Mouse (Mus musculus) Patski (cell line): ENCODE data around the gene Slc37a4. TPM values are rescaled to one million over a fixed set of nuclear protein-coding genes. Genes with fewer than 3 reads are reported as not detected.
"Not testable (repeated sequence)": the region's sequence is repeated elsewhere in the genome, so short reads cannot be mapped to it uniquely, and the experiment has no call there.

Experiments
- ATAC-seq: fragments of 100-300 bp; one replicate; pipeline ENCODE4 v1.8.0; 2021
- CTCF ChIA-PET: fragments of 350-600 bp; sonication (Branson Sonifier 250); formaldehyde crosslinking; loops from one replicate; lab custom pipeline; 2022; ENCODE audit warnings: inconsistent platforms; lab: Charles Lee
- POLR2A ChIA-PET: fragments of 350-600 bp; sonication (Branson Sonifier 250); formaldehyde crosslinking; loops from one replicate; lab custom pipeline; 2022; ENCODE audit warnings: antibody characterized with exemption, inconsistent platforms; lab: Charles Lee
- DNase-seq: peaks from one replicate; pipeline ENCODE4 v3.0.0-alpha.2; 2011; ENCODE audit warnings: low read depth, low spot score
- H3K27me3 ChIP-seq: fragments of 371-371 bp; one replicate; pipeline ENCODE4 v1.5.1; 2021
- CTCF ChIP-seq: fragments of 100-300 bp; IDR thresholded peaks from one replicate; pipeline ENCODE4 v1.5.1; 2021
- in situ Hi-C: fragments of 300-500 bp; cut with MboI; formaldehyde crosslinking; loops from 3 replicates; pipeline ENCODE4 v1.11.1; 2018; ENCODE audit warnings: low pct_unique_long_range_greater_than_20kb, mixed read lengths
- polyA plus RNA-seq: library from polyadenylated mRNA; unstranded; gene quantifications from one replicate; pipeline ENCODE4 v1.2.3, GENCODE M21; 2021

Gene Slc37a4
- polyA plus RNA-seq, 1 experiment from 2014 or later, result 28.7 TPM

- CTCF ChIA-PET, result interaction anchor here (1.0 to 1.5 kb wide), 6 partner anchors 9 to 24 kb away, joined by 3 to 9 read pairs (median 3); partner anchors contain the start of gene Hyou1
- TF ChIP-seq CTCF, result peak; percentile 83
- POLR2A ChIA-PET, result no interaction called here
- in situ Hi-C loops, result no loop called here
- DNase-seq, result no peak
- no peaks in the 10 kb centered on the region for H3K27me3 ChIP-seq
- no peak for ATAC-seq
Observed at GRCm38 (mm10) chr9:44364480-44364879, 32.2 kb upstream of the Slc37a4 start.

DNA sequence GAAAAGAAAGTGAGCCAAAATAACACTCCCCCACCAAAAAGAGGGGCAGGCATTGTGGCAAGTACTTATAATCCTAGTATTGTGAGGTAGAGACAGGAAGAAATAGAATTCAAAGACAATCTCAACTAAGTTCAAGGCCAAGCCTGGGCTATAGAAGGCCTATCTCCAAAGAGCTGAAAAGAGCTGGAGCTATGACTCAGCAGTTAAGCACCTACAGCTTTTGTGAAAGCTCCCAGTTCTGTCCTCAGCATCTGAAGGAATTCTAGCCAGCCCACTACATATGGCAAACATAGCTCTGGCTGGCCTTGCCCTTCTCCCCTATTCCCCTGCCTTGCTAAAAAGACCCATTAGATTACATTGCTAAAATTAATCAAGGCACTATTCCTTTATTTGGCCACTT, 23.3 kb upstream of the Slc37a4 start:
- in situ Hi-C loops, result no loop called here
- H3K27me3 ChIP-seq, result no peaks in the 10 kb centered on the region
- DNase-seq (no peak), ATAC-seq (no peak)
- POLR2A ChIA-PET, result no interaction called here
- CTCF ChIA-PET, result interaction anchor here (1.3 kb wide), 1 partner anchor 9 kb away, joined by 9 read pairs; no protein-coding TSS in a partner anchor
- TF ChIP-seq CTCF, result no peak

DNA sequence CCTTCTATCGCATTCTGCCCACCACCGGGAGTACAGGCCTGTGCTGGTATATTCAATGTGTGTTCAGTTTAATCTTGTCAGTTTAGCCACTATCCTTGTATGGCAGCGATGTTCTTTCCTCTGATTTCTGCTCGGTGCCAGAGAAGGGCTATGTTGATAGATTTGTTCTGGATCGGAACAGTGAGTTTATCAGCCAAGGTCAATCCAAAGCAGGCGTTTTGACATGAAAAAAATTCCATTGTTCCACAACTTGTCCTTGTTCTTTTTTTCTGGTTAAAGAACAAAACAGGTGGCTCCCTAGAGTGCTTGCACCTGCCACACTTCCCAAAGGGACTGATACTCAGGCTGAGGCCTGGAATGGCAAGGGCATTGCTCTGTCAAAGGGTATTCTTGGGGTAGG, 20.5 kb upstream of the Slc37a4 start:
- ChIA-PET POLR2A (no interaction called here), CTCF (interaction anchor here (1.1 to 2.9 kb wide), 2 partner anchors 12 to 14 kb away, joined by 3 to 9 read pairs; partner anchors contain the start of gene Vps11)
- no peak for TF ChIP-seq CTCF
- DNase-seq, result no peak
- in situ Hi-C loops, result no loop called here
- H3K27me3 ChIP-seq, result no peaks in the 10 kb centered on the region
- ATAC-seq, result no peak

DNA sequence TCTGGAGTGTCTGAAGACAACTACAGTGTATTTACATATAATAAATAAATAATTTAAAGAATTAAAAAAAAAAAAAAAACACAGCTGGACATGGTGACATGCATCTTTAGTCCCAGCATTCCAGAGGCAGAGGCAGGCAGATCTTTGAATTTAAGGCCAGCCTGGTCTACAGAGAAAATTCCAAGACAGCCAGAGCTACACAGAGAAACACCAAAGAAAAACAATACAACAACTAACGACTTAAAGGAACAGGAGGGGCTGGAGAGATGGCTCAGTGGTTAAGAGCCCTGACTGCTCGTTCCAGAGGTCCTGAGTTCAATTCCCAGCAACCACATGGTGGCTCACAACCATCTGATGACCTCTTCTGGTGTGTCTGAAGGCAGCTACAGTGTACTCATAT, 19.3 kb upstream of the Slc37a4 start:
- in situ Hi-C loops, H3K27me3 ChIP-seq, ATAC-seq, DNase-seq, POLR2A ChIA-PET: not testable (repeated sequence)
- CTCF ChIA-PET, result interaction anchor here (2.9 kb wide), 1 partner anchor 15 kb away, joined by 9 read pairs; the partner anchor contains the start of gene Vps11

DNA sequence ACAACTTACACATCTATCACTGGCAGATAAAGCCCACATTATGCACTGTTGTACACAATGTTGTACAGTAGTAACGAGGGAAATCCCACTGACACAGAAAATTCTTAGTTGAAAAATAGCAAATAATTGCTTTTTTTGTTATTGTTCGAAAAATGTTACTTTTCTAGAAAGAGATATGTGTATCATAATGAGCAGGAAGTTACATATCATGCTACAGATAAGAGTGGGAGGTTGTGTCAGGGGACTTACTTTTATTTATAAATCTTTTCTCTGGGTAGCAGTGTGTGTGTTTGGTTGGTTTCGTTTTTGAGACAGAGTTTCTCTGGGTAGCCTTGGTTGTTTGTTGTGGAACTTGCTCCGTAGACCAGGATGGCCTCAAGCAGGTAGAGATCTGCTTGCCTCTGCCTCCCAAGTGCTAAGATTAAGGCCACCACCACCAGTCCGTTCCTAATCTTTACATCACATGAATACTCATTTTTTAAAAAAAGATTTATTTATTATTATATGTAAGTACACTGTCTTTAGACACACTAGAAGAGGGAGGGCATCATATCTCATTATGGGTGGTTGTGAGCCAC, 18.4 kb upstream of the Slc37a4 start:
- ChIA-PET POLR2A (interaction anchor here (0.7 to 0.8 kb wide), 3 partner anchors 17 to 57 kb away, joined by 3 read pairs; partner anchors contain the start of gene Vps11), CTCF (interaction anchor here (1.2 to 2.9 kb wide), 2 partner anchors 14 to 16 kb away, joined by 3 to 9 read pairs; partner anchors contain the start of gene Vps11)
- no peaks in the 10 kb centered on the region for H3K27me3 ChIP-seq
- no peak for ATAC-seq
- in situ Hi-C loops, result no loop called here
- no peak for DNase-seq
- no peak for TF ChIP-seq CTCF

- in situ Hi-C loops, result no loop called here
- no peak for TF ChIP-seq CTCF
- ChIA-PET CTCF (interaction anchor here (1.2 to 2.0 kb wide), 3 partner anchors 9 to 17 kb away, joined by 3 to 6 read pairs (median 6); partner anchors contain the start of gene Vps11), POLR2A (interaction anchor here (0.7 to 1.9 kb wide), 6 partner anchors 10 to 58 kb away, joined by 3 to 7 read pairs (median 4); partner anchors contain the start of genes H2afx and Vps11)
- ATAC-seq (peak; percentile 93), DNase-seq (peak; percentile 77)
- H3K27me3 ChIP-seq, result no peaks in the 10 kb centered on the region
Observed at GRCm38 (mm10) chr9:44379054-44379834, 17.4 kb upstream of the Slc37a4 start, which contains the start of gene Hyou1. Gene Hyou1, plus strand, starts transcription at chr9:44379490.

GRCm38 (mm10) chr9:44379862-44380261, 16.8 kb upstream of the Slc37a4 start:
- H3K27me3 ChIP-seq, result no peaks in the 10 kb centered on the region
- in situ Hi-C loops, result no loop called here
- DNase-seq, result no peak
- TF ChIP-seq CTCF, result no peak
- CTCF ChIA-PET, result interaction anchor here (1.2 to 2.0 kb wide), 3 partner anchors 9 to 18 kb away, joined by 3 to 6 read pairs (median 6); partner anchors contain the start of gene Vps11
- POLR2A ChIA-PET, result interaction anchor here (1.3 to 1.9 kb wide), 3 partner anchors 9 to 45 kb away, joined by 5 to 7 read pairs (median 7); partner anchors contain the start of genes H2afx and Vps11
- peak; percentile 1 for ATAC-seq

- POLR2A ChIA-PET, result no interaction called here
- no peak for TF ChIP-seq CTCF
- in situ Hi-C loops, result no loop called here
- no peaks in the 10 kb centered on the region for H3K27me3 ChIP-seq
- ATAC-seq (no peak), DNase-seq (no peak)
- CTCF ChIA-PET, result interaction anchor here (0.6 kb wide), 1 partner anchor 27 kb away, joined by 3 read pairs; no protein-coding TSS in a partner anchor
Observed at GRCm38 (mm10) chr9:44384596-44384995, 12.1 kb upstream of the Slc37a4 start.

GRCm38 (mm10) chr9:44387221-44387620, 9.4 kb upstream of the Slc37a4 start:
- no peaks in the 10 kb centered on the region for H3K27me3 ChIP-seq
- CTCF ChIA-PET, result no interaction called here
- no peak for DNase-seq
- POLR2A ChIA-PET, result no interaction called here
- in situ Hi-C loops, result no loop called here
- TF ChIP-seq CTCF, result no peak
- ATAC-seq, result no peak

GRCm38 (mm10) chr9:44389273-44389672, 7.4 kb upstream of the Slc37a4 start:
- DNase-seq (no peak), ATAC-seq (no peak)
- H3K27me3 ChIP-seq, result no peaks in the 10 kb centered on the region
- no peak for TF ChIP-seq CTCF
- CTCF ChIA-PET, result interaction anchor here (1.0 to 1.3 kb wide), 3 partner anchors 9 to 24 kb away, joined by 3 to 6 read pairs (median 3); partner anchors contain the start of gene Hyou1
- in situ Hi-C loops, result no loop called here
- POLR2A ChIA-PET, result interaction anchor here (1.6 kb wide), 1 partner anchor 10 kb away, joined by 7 read pairs; the partner anchor contains the start of gene Hyou1
